Mouse (Mus musculus): ENCODE measurements around the gene Casq2.
"Not testable (repeated sequence)": the region's sequence is repeated elsewhere in the genome, so short reads cannot be mapped to it uniquely, and the experiment has no call there.

Casq2 gene

DNA sequence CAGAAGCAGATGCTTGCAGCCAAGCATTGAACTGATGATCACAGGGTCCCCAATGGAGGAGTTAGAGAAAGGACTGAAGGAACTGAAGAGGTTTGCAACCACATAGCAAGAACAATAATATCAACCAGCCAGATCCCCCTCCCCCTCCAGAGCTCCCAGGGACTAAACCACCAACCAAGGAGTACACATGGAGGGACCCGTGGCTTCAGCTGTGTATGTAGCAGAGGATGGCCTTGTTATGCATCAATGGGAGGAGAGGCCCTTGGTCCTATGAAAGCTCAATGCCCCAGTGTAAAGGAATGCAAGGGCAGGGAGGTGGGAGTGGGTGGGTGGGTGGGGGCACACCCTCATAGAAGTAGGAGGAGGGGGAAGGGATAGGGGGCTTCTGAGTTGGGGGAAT, 77.6 kb downstream of the Casq2 start:
- not testable (repeated sequence) for DNase-seq (ENCODE audit: low read depth, low spot score)

DNA sequence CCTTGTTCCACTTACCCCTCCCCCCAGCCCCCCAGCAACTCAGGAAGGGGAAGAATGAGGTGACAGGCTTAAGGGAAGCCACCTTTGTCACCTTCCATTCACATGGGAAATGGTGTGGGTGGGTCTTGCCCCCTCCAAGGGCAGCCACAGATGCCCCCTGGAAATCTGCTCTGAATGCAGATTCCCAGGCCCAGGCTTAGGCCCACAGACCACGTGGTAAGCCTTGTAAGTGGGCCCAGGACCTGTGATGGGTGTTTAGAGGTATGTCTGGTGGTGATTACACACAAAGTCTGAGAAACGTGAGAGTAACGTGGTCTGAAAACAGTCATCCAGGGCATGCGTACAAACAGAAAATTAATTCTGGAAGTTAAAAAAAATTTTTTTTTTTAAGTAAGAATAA, 78.7 kb downstream of the Casq2 start:
- no peak for DNase-seq (ENCODE audit: low read depth, low spot score)

DNA sequence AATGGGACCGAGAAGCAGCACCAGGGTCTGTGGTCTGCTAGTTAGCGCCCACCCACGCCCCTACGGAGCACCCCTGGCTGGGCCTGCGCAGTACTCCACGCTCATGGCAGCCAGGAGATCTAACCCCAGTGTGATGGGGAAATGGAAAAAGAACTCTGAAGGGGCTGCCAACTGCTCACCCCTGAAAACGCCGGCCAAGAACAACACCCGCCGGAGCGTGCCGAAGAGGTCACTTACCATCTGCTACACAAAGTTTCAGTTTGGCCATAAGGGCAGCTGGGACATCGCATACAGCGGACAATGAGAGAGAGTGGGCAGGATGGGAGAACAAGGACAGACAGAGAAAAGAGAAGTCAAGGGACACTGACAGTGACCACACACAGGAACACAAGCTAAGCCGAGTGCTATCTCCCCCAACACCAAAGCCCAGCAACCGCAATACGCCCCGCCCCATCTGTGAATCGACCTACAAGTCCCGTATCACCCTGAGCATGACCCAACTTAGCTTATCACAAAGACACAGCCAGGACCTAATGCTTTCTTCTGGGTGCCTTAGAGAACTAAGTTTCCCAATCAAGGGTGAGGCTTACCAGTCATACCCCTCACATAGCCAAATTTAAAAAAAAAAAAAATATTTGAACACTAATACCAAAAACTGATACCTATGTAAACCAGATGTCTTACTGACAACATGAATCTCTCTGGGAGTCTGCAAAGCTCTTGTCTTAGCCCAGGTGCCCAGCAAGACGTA, 79.5 kb downstream of the Casq2 start:
- DNase-seq (ENCODE audit: low read depth, low spot score), result no peak

DNA sequence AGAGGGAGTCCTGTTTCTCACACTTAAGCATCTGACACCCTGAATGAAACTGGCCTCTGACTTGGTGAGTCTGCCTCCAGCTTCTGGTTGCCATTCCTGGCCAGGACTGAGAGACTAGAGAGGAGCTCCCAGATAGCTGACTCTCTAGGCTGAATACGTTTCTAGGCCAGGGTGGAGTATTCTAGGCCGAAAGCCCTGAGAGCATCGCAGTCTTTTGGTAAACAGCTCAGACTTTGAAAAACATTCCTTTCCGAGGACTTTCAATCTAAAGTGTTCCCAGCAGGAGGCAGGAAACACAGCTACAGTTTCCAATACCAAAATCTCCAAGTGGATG, 80.0 kb downstream of the Casq2 start:
- DNase-seq (ENCODE audit: low read depth, low spot score), result no peak

DNA sequence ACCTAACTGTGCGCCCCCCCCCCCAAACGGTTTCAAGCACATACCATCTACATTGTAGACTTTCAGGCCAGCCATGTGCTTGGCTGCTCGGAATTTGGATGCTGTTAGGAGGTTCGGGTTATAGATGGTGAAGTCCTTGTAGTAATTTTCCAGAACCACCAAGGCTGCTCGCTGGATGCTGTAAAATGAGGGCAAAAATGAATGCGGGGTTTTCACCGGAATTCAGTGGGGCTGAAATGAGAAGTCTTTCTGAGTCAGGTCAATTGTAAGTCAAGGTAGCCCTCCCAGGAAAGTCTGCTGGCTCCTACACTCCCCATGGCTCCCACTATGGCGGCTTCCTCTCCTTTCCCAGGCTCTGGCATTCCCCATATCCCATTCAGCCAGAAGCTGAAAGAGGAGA, 80.6 kb downstream of the Casq2 start:
- no peak for DNase-seq (ENCODE audit: low read depth, low spot score)

DNA sequence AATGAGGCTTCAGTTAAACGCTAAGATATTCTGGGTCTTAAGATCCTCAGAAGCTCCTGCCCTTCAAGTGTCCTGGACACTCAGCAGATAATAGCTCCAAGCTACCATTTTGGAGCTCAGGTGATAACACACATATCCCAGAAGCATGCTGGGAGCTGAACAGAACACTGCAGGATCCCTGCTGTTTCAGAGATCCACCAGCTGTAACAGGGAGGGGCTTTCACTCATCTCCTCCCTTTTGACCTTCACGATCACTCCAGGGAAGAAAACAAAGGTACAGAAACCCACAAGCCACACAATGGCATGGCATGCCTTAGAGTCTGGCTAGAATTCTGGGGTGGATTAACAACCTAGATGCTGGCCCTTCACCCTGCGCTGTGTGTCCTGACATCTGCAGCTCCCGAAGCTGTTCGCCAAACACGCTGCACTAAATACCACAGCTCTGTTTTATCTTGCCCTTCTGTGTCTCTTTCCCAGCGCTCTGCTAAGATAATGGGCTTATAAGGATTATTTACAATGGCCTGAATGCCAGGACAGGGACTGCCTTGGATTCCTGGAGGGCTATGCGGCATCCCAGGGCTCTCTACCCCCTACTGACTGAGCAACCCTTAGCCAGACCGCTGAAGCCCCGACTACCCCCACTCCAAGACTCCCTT, 81.5 kb downstream of the Casq2 start:
- no peak for DNase-seq (ENCODE audit: low read depth, low spot score)

DNA sequence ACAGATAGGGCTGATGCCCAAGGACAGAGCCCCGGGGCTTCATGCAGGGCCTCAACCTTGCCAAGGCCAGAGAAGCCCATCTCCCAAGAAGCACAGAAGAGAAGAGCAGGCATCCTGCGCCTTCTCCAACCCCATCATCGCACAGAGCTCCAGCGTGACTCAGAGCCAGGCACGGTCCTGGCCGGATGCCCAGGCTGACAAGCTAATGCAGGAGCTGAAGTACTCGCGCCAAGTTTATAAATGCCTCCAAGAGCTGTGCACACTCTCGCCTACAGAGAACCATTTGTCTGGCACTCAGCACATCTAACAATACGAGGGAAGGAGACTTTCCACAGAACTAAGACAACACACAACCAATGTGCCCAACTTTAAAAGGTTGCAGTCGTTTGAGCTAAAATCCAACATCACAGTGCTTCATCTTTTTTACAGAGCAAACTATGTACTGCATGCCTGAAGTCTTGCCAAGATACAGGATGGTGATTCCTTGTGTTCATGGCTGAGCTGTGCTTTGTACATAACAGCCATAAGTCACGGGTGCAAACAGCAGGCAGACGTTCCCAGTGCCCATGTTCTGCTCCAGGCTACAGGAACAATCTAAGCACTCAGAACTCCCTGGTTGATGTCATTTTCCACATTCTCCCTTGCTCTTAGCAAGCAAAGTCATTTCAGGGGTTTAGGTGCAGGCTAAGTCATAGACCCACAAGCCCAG, 83.1 kb downstream of the Casq2 start:
- peak; percentile 98 for DNase-seq (ENCODE audit: low read depth, low spot score)

DNA sequence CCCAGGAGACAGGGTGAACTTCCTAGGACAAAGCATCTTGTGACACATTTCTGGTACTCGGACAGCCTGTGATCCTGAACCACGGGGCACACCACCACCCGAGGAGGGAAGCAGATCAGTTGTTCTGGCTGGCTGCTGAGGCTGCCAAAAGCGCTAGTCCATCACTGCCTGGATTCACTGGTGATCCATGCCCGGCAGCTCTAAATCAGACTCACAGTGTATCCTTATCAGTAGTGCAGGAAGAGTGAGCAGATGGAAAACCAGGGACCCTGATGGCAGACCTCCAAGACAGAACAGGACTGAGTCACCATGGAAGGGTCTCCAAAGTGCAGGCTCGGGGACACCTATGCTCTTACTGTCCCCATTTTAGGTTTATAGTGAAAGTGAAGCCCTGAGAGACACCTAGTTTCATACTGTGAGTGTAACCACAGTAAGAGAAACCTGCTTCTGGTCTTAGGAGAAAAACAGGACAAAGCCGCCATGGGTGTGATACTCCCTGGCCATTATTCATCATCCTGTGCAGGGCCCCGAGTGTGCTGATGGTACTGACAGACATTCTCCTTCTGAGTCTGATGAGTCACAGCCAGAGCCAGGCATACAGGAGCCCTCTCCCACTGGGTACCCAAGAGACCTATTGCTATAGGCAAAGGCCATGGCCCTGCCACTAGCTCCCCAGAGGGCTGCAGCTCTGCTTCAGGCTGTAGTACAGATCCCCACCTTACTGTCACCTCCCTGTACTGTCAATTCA, 88.1 kb downstream of the Casq2 start:
- DNase-seq (ENCODE audit: low read depth, low spot score), result no peak

DNA sequence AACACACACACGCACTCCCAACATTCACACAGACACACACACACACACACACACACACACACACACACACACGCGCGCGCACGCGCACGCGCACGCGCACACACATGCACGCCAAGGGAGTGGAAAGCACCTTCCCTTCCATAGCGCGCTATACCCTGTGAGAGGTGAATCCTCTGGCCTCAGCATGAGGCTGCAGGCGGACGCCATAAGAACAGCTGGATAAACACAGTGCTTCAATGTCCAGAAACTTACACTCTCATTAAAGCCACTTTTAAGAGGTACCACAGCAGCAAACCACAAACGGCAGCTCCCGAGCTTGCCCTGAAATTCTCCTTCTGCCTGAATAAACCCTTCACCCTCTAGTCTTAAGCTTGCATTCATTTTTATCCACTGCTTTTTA, 89.5 kb downstream of the Casq2 start:
- DNase-seq (ENCODE audit: low read depth, low spot score), result no peak

DNA sequence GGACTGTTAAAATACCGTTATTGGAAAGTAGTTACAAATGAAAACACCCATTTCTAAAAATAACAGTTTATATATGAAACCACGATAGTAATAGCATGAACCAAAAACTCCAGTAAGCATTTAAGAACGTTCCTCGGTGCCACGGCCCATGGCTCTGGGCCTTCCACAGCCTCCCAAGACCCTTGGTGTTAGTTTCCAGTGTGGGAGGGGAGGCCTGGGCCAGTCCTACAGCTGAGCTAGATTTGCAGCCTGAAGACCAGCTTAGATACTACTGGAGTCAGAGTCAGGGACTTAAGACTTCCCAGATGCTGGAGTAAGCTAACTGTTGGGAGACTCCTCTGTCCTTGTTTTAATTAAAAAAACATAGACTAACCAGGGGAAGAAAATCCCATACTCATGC, 89.9 kb downstream of the Casq2 start:
- no peak for DNase-seq (ENCODE audit: low read depth, low spot score)

DNA sequence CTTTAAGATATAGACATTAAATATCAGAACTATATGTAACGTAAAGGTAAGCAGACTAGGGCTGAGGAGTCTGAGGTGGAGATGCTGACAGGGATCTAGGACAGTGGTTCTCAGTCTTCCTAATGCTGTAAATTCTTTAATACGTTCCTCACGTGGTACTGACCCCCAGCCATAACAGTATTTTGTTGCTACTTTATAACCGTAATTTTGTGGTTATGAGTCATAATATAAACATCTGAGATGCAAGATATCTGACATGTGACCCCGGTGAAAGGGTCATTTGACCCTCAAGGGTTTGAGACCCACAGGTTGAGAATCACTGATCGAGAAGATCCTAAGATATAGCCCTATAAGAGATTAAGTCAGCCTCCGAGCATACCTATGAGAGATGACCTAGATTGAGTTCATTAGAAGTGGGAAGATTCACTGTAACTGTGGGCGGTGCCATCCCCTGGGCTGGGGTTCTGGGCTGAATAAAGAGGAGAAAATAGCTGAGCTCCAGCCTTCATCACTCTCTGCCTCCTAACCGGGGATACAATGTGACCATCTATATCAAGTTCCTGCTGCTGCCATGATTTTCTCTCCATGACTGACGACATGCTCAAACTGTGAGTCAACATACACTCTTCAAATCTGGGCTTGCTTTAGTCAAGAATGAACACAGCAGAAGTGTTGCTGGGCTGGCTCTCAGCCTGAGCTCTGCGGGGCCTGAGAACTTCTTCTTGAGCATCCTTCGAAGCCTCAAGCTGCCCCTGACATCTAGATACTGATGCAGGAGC, 91.8 kb downstream of the Casq2 start:
- DNase-seq (ENCODE audit: low read depth, low spot score), result no peak

DNA sequence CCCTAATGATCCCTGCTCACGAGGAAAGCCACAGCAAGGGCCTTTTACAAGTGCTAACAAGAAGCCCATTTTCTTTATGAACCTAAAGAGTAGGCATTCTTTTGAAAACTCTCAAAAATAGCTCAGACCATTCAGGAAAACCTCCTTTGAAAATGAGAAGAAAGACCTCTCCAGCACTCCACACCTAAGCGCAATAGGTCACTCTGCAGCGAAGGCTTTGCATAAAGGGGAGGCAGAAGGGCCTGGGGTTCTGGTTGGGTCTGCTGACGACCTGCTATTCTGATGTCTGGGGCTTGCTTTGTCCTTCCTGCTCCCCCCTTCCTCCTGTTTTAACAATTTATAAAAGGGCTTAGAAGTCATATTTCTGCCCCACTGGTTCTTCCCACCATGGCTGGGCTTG, 93.7 kb downstream of the Casq2 start:
- DNase-seq (ENCODE audit: low read depth, low spot score), result peak; percentile 17

DNA sequence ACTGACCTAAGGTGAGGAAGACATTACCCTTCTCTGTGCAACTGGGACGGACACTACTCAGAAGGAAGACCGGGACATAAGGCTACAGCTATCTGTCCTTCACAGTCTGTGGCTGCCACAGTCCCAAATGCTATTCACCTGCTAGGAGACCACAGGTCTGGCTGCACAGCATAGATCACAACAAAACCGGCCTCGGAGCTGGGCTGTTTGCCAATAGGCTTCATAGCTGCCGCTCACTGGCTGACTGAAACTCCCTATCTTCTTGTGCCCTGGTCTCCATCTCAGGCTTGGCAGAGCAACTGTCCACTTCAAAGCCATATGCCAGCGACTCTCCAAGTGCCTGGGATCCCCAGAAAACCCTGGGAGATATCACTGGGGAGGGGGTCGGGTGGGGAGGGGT, 94.5 kb downstream of the Casq2 start:
- DNase-seq (ENCODE audit: low read depth, low spot score), result no peak

DNA sequence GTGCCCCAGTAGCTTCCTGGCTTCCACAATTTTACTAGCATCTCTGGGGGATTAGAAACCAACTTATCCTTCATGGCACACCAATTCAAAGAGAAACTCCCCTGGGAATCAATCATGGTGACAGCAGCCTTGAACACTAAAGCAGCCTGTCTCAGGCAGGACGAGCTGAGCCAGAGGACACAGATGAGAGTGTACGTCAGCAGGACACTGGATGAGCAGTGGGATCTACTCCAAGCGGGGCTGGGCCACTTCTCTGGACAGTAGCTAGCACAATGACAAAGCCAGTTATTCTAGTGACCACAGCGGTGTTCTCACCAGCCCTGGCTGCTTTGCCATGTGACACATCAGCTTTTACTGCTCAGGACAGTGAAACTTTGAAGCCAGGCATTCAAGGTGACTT, 95.0 kb downstream of the Casq2 start:
- no peak for DNase-seq (ENCODE audit: low read depth, low spot score)

DNA sequence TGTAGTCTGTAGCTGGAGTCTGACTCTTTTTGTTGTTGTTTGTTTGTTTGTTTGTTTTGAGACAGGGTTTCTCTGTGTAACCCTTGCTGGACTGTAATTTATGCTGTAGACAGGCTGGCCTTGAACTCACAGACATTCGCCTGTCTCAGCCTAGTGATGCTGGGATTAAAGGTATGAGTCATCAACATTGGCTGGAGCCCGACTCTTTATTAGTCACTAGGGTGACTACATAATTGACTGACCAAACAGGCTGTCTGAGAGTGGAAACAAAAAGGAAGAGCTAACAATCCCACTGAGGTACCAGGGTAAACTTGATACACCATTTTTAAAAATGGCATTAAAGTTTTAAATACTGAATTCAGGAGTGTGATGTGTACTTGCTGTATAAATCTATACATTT, 96.4 kb downstream of the Casq2 start:
- DNase-seq (ENCODE audit: low read depth, low spot score), result no peak

DNA sequence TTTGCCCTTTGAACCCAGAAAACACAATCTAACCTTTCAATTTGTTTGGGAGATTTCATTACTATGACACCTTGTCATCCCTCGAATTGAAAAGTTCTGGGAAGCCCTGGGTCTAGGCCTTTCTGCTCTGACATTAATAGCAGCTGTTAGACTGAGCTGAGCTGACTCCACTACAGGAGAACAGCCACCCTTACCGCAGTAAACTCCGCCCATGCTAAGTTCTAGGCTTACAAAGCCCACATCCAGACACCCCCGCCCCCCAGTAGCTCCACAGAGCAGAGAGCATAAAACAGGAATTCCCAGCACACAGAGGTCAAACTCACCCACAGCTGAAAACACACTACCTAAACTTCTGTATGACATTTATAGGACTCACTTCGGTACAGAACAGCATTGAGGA, 98.5 kb downstream of the Casq2 start:
- no peak for DNase-seq (ENCODE audit: low read depth, low spot score)

DNA sequence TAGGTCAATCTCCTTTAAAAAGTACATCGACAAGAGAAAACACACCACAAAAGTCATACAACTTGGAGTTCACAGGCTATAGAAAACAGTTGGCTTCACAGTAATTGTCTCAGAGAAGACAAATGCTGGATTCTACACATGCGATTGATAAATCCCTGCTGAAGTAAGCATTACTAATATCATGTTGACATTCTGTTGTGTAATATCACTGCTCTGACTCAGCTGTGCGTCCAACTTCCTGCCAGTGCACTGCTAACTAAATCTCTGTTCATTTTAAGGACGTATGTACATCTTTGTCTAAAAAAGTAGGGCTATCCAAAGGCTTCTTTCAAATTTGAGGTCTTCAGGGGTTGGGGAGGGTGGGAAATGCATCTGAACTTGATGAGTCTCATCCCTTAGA, 101.2 kb downstream of the Casq2 start:
- DNase-seq (ENCODE audit: low read depth, low spot score), result no peak

DNA sequence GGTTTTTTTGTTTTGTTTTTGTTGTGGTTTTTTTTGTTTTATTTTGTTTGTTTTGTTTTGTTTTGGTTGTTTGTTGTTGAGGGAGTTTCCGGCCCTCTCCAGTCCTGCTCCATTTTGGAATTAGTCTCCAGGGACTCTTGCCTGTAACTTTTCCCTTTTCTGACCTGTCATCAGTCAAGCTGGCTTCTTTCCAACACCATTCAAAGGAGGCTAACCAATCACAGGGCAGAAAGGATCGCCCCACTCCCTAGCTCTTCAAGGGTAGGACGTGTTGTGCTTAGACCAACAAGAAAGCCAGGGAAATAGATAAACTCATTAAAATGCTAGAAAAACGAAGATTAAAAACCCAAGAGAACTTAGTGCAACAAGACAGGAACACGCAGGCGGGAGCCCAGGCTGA, 102.8 kb downstream of the Casq2 start:
- DNase-seq (ENCODE audit: low read depth, low spot score), result no peak

DNA sequence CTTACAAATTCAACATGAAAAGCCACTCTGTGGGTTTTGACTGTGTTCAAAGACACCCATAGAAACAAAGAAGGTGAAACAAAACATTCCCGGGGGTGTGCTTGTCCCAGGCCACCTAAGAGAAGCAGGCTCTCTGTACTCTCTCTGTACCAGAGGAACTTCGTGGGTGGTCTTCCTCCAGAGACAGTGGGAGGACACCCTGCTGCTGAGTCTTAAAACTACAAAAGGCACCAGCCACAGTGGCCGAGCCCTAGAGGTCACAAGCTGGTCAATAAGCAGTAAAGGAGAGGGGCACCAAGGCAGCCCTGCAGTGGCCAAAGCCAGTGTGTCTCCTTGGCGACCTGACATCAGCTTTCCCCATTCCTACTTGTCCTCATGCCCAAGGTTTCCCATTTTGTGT, 103.8 kb downstream of the Casq2 start:
- no peak for DNase-seq (ENCODE audit: low read depth, low spot score)

DNA sequence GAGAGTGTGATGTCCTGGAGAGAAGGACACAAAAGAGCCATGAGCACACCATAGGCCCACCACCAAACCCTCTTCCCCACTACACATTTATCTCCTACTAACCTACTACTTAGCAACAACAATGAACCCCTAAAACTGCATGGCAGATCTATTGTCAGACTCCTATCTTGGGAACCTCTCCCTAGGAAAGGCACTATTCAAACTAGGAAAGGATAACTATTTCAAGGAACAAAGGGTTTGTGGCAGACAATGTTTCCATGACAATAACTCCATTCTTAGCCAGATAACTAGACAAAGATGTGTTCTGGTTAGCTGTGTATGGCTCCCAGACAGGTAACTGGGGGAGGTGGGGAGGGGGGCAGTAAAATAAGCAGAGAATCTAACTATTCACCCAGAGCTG, 104.4 kb downstream of the Casq2 start:
- no peak for DNase-seq (ENCODE audit: low read depth, low spot score)

DNA sequence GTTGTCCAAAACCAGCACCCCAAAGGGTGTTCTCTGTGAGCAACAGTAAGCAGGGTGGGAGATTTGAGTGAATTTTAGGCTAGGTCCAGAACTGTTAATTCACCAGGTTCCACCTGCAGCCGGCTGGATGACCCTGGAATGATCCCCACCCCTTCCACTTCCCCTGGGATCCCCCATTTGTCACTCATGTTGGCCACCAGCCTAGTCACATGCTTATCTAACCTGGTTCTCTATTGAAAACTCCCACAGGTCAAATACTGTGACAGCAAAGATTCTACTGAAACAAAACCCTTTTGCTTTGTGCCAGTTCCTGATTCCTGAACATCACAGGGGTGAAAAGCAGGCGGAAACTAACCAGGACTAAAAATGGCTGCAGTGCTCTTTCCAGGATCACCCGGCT, 105.4 kb downstream of the Casq2 start:
- DNase-seq (ENCODE audit: low read depth, low spot score), result no peak

DNA sequence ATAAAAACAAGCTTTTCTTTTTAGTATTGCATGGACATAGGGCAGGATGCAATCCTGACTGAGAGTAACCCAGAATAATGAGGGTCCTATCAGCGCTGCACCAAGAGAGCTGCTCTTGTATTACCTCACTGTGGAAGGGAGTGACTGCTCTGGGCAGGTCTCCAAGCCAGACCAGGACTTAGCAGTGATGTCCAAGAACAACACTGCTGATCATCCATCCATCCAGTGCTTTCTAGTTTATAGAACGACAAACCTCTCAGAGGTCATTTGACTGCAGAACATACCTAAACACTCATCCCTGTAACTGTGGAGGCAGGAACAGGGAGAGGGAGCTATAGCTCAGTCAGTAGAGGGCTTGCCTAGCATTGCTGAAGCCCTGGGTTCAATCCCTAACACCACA, 106.4 kb downstream of the Casq2 start:
- no peak for DNase-seq (ENCODE audit: low read depth, low spot score)
